Mouse (Mus musculus): ENCODE data around the gene Psmd13. TPM values are rescaled to one million over a fixed set of nuclear protein-coding genes. Genes with fewer than 3 reads are reported as not detected.

Psmd13 gene
- polyA plus RNA-seq, 1 experiment from 2014 or later: 243 TPM

GRCm38 (mm10) chr7:140908181-140908580 lies 26.4 kb downstream of the Psmd13 start:
- Histone ChIP-seq H3K27me3 (ENCODE audit: control insufficient read depth, insufficient read depth, low read length) (no peaks in the 10 kb centered on the region), H3K4me1 (replicated peaks; ENCODE audit: control insufficient read depth, insufficient read depth, low read length) (no peaks in the 10 kb centered on the region), H3K9me3 (ENCODE audit: control insufficient read depth, low read length) (no peaks in the 10 kb centered on the region), H3K4me3 (ENCODE audit: low read depth, low read length) (no peak overlapping the region), H3K4me2 (replicated peaks; ENCODE audit: low read depth, low read length) (no peak overlapping the region), H3K27ac (ENCODE audit: low read depth, low read length) (no peak overlapping the region), H3K36me3 (ENCODE audit: control insufficient read depth, insufficient read depth, low read length) (no peaks in the 10 kb centered on the region), H3K9ac (ENCODE audit: low read depth, low read length) (no peak overlapping the region)
- DNase-seq (ENCODE audit: low spot score) (no peak), ATAC-seq (ENCODE audit: low FRiP score) (no peak)
- 58% methylated on average over 7 of the region's 7 CpGs for WGBS

GRCm38 (mm10) chr7:140908634-140909107 lies 26.9 kb downstream of the Psmd13 start:
- peak; percentile 63 for ATAC-seq (ENCODE audit: low FRiP score)
- H3K27ac ChIP-seq (ENCODE audit: low read depth, low read length): no peak overlapping the region

GRCm38 (mm10) chr7:140912293-140912692 lies 30.5 kb downstream of the Psmd13 start:
- WGBS: 66% methylated on average over 3 of the region's 3 CpGs

More at GRCm38 (mm10) chr7:140908634-140909107, 26.9 kb downstream of the Psmd13 start:
- Histone ChIP-seq H3K27me3 (ENCODE audit: control insufficient read depth, insufficient read depth, low read length) (no peaks in the 10 kb centered on the region), H3K4me3 (ENCODE audit: low read depth, low read length) (peak overlapping the region; percentile 10; the same call in 1 of the 2 replicates), H3K9me3 (ENCODE audit: control insufficient read depth, low read length) (no peaks in the 10 kb centered on the region), H3K36me3 (ENCODE audit: control insufficient read depth, insufficient read depth, low read length) (no peaks in the 10 kb centered on the region), H3K4me2 (replicated peaks; ENCODE audit: low read depth, low read length) (peak overlapping the region; percentile 45), H3K4me1 (replicated peaks; ENCODE audit: control insufficient read depth, insufficient read depth, low read length) (no peaks in the 10 kb centered on the region), H3K9ac (ENCODE audit: low read depth, low read length) (no peak overlapping the region)
- 2% methylated on average over 19 of the region's 19 CpGs for WGBS
- DNase-seq (ENCODE audit: low spot score): peak; percentile 86

GRCm38 (mm10) chr7:140912846-140913482 lies 31.2 kb downstream of the Psmd13 start:
- WGBS: 71% methylated on average over 5 of the region's 5 CpGs
- no peak for ATAC-seq (ENCODE audit: low FRiP score)
- Histone ChIP-seq H3K9me3 (ENCODE audit: control insufficient read depth, low read length) (no peaks in the 10 kb centered on the region), H3K4me3 (ENCODE audit: low read depth, low read length) (no peak overlapping the region), H3K27me3 (ENCODE audit: control insufficient read depth, insufficient read depth, low read length) (no peaks in the 10 kb centered on the region), H3K4me2 (replicated peaks; ENCODE audit: low read depth, low read length) (no peak overlapping the region), H3K36me3 (ENCODE audit: control insufficient read depth, insufficient read depth, low read length) (no peaks in the 10 kb centered on the region), H3K4me1 (replicated peaks; ENCODE audit: control insufficient read depth, insufficient read depth, low read length) (no peaks in the 10 kb centered on the region), H3K9ac (ENCODE audit: low read depth, low read length) (no peak overlapping the region), H3K27ac (ENCODE audit: low read depth, low read length) (no peak overlapping the region)
- no peak for DNase-seq (ENCODE audit: low spot score)

More at GRCm38 (mm10) chr7:140912293-140912692, 30.5 kb downstream of the Psmd13 start:
- Histone ChIP-seq H3K36me3 (ENCODE audit: control insufficient read depth, insufficient read depth, low read length) (no peaks in the 10 kb centered on the region), H3K9me3 (ENCODE audit: control insufficient read depth, low read length) (no peaks in the 10 kb centered on the region), H3K27me3 (ENCODE audit: control insufficient read depth, insufficient read depth, low read length) (no peaks in the 10 kb centered on the region), H3K4me3 (ENCODE audit: low read depth, low read length) (no peak overlapping the region), H3K4me1 (replicated peaks; ENCODE audit: control insufficient read depth, insufficient read depth, low read length) (no peaks in the 10 kb centered on the region), H3K27ac (ENCODE audit: low read depth, low read length) (no peak overlapping the region), H3K9ac (ENCODE audit: low read depth, low read length) (no peak overlapping the region), H3K4me2 (replicated peaks; ENCODE audit: low read depth, low read length) (no peak overlapping the region)
- DNase-seq (ENCODE audit: low spot score) (no peak), ATAC-seq (ENCODE audit: low FRiP score) (no peak)

- H3K9me3 ChIP-seq (ENCODE audit: control insufficient read depth, low read length): no peaks in the 10 kb centered on the region
- ATAC-seq (ENCODE audit: low FRiP score) (no peak), DNase-seq (ENCODE audit: low spot score) (no peak)
- no peaks in the 10 kb centered on the region for H3K4me1 ChIP-seq (replicated peaks; ENCODE audit: control insufficient read depth, insufficient read depth, low read length)
- H3K27me3 ChIP-seq (ENCODE audit: control insufficient read depth, insufficient read depth, low read length): no peaks in the 10 kb centered on the region
- WGBS: 87% methylated on average over 8 of the region's 8 CpGs
- H3K4me2 ChIP-seq (replicated peaks; ENCODE audit: low read depth, low read length): no peak overlapping the region
- H3K27ac ChIP-seq (ENCODE audit: low read depth, low read length): no peak overlapping the region
- no peaks in the 10 kb centered on the region for H3K36me3 ChIP-seq (ENCODE audit: control insufficient read depth, insufficient read depth, low read length)
- H3K4me3 ChIP-seq (ENCODE audit: low read depth, low read length): no peak overlapping the region
- no peak overlapping the region for H3K9ac ChIP-seq (ENCODE audit: low read depth, low read length)
These were observed 32.4 kb downstream of the Psmd13 start for GRCm38 (mm10) chr7:140914031-140914690.

- H3K27ac ChIP-seq (ENCODE audit: low read depth, low read length): no peak overlapping the region
- H3K4me2 ChIP-seq (replicated peaks; ENCODE audit: low read depth, low read length): no peak overlapping the region
- DNase-seq (ENCODE audit: low spot score) (no peak), ATAC-seq (ENCODE audit: low FRiP score) (no peak)
- H3K36me3 ChIP-seq (ENCODE audit: control insufficient read depth, insufficient read depth, low read length): no peaks in the 10 kb centered on the region
- H3K27me3 ChIP-seq (ENCODE audit: control insufficient read depth, insufficient read depth, low read length): peaks cover 48% of the 10 kb centered on the region
- H3K4me3 ChIP-seq (ENCODE audit: low read depth, low read length): no peak overlapping the region
- 80% methylated on average over 4 of the region's 4 CpGs for WGBS
- peaks cover 3% of the 10 kb centered on the region; the same call in 1 of the 2 replicates for H3K4me1 ChIP-seq (replicated peaks; ENCODE audit: control insufficient read depth, insufficient read depth, low read length)
- H3K9ac ChIP-seq (ENCODE audit: low read depth, low read length): no peak overlapping the region
- H3K9me3 ChIP-seq (ENCODE audit: control insufficient read depth, low read length): no peaks in the 10 kb centered on the region
These were observed 38.1 kb downstream of the Psmd13 start for GRCm38 (mm10) chr7:140919911-140920310.

- WGBS: 81% methylated on average over 8 of the region's 8 CpGs
- Histone ChIP-seq H3K4me2 (replicated peaks; ENCODE audit: low read depth, low read length) (no peak within 1 kb of the TSS), H3K27ac (ENCODE audit: low read depth, low read length) (no peak within 1 kb of the TSS), H3K36me3 (ENCODE audit: control insufficient read depth, insufficient read depth, low read length) (no peaks in the 10 kb centered on the region), H3K9me3 (ENCODE audit: control insufficient read depth, low read length) (no peaks in the 10 kb centered on the region), H3K27me3 (ENCODE audit: control insufficient read depth, insufficient read depth, low read length) (peaks cover 48% of the 10 kb centered on the region), H3K9ac (ENCODE audit: low read depth, low read length) (no peak within 1 kb of the TSS), H3K4me1 (replicated peaks; ENCODE audit: control insufficient read depth, insufficient read depth, low read length) (peaks cover 3% of the 10 kb centered on the region; the same call in 1 of the 2 replicates), H3K4me3 (ENCODE audit: low read depth, low read length) (no peak within 1 kb of the TSS)
- ATAC-seq (ENCODE audit: low FRiP score): no peak
- no peak for DNase-seq (ENCODE audit: low spot score)
These were observed 38.8 kb downstream of the Psmd13 start, which contains the start of gene Nlrp6 for GRCm38 (mm10) chr7:140920418-140921029. Gene Nlrp6 (plus strand): TSS chr7:140920902.

GRCm38 (mm10) chr7:140921225-140921975 lies 39.6 kb downstream of the Psmd13 start:
- H3K9ac ChIP-seq (ENCODE audit: low read depth, low read length): no peak overlapping the region
- no peaks in the 10 kb centered on the region for H3K9me3 ChIP-seq (ENCODE audit: control insufficient read depth, low read length)
- no peak overlapping the region for H3K27ac ChIP-seq (ENCODE audit: low read depth, low read length)
- H3K27me3 ChIP-seq (ENCODE audit: control insufficient read depth, insufficient read depth, low read length): peaks cover 48% of the 10 kb centered on the region
- 30% methylated on average over 22 of the region's 22 CpGs for WGBS
- DNase-seq (ENCODE audit: low spot score): peak; percentile 12
- H3K4me3 ChIP-seq (ENCODE audit: low read depth, low read length): no peak overlapping the region
- no peak overlapping the region for H3K4me2 ChIP-seq (replicated peaks; ENCODE audit: low read depth, low read length)
- ATAC-seq (ENCODE audit: low FRiP score): no peak
- no peaks in the 10 kb centered on the region for H3K36me3 ChIP-seq (ENCODE audit: control insufficient read depth, insufficient read depth, low read length)
- peaks cover 3% of the 10 kb centered on the region; the same call in 1 of the 2 replicates for H3K4me1 ChIP-seq (replicated peaks; ENCODE audit: control insufficient read depth, insufficient read depth, low read length)

All from hindbrain, embryonic 11.5 days (tissue).